Mouse (Mus musculus) CH12.LX (cell line): ENCODE measurements at regions not wholly inside any gene's neighbourhood (a gene's known extent, or its start where the extent isn't known, plus 50 kb on each side); places are given as distances from the start of the nearest gene placed in this dataset.

Experiments used
- DNase-seq: peaks from one replicate; pipeline ENCODE4 v3.0.0-alpha.2; 2013; ENCODE audit errors: extremely low read depth
- H3K27ac ChIP-seq: 2 replicates; pipeline ENCODE4 v1.5.1; 2012; ENCODE audit warnings: low read depth, mild to moderate bottlenecking, control low read depth, moderate library complexity; ENCODE audit not compliant: insufficient read depth
- H3K27me3 ChIP-seq: replicated peaks from 2 replicates; pipeline ENCODE3; 2012; ENCODE audit warnings: inconsistent platforms
- H3K36me3 ChIP-seq, 2 experiments: replicated peaks in 1 of 2; 2 replicates each; pipeline versions ENCODE3 to v1.6.1; 2012; ENCODE audit warnings: inconsistent platforms in 1 of 2, low read length in 1 of 2, mild to moderate bottlenecking in 1 of 2, mixed read lengths in 1 of 2, moderate library complexity in 1 of 2; ENCODE audit not compliant: control insufficient read depth in 1 of 2, insufficient read depth in 1 of 2
- H3K4me1 ChIP-seq, 2 experiments: 2 replicates each; pipeline ENCODE4 v1.6.1; 2012; ENCODE audit warnings: inconsistent platforms in 1 of 2, moderate library complexity in 1 of 2; ENCODE audit not compliant: insufficient read depth in 2 of 2, control insufficient read depth in 1 of 2
- H3K4me2 ChIP-seq: 2 replicates; pipeline ENCODE4 v1.6.1; 2012; ENCODE audit warnings: low read depth, mild to moderate bottlenecking, control low read depth; ENCODE audit not compliant: poor library complexity, insufficient read depth, severe bottlenecking
- H3K4me3 ChIP-seq, 3 experiments: fragments of 150-350 bp in 1 of 3; sonication (generic) in 1 of 3; replicated peaks in 1 of 3; 2 replicates each; pipeline versions ENCODE3 to v1.5.1; 2011 to 2012; ENCODE audit warnings: low read depth in 2 of 3, low read length in 2 of 3, mild to moderate bottlenecking in 2 of 3, moderate library complexity in 2 of 3, control low read depth in 1 of 3, improper control_type of control experiment in 1 of 3, inconsistent platforms in 1 of 3, mixed read lengths in 1 of 3; ENCODE audit not compliant: poor library complexity in 1 of 3
- H3K79me2 ChIP-seq: replicated peaks from 2 replicates; pipeline ENCODE4 v1.6.1; 2012; ENCODE audit warnings: mild to moderate bottlenecking, moderate library complexity; ENCODE audit not compliant: control insufficient read depth, poor library complexity, insufficient read depth, severe bottlenecking; ENCODE audit errors: extremely low read depth
- H3K9ac ChIP-seq: 2 replicates; pipeline ENCODE4 v1.6.1; 2012; ENCODE audit warnings: low read depth, mild to moderate bottlenecking, control low read depth, moderate library complexity; ENCODE audit not compliant: insufficient read depth
- H3K9me3 ChIP-seq: replicated peaks from 2 replicates; pipeline ENCODE3; 2012; ENCODE audit warnings: low read length, inconsistent platforms, mixed read lengths
- BHLHE40 ChIP-seq: IDR thresholded peaks from 2 replicates; pipeline ENCODE4 v1.6.1; 2011; ENCODE audit warnings: mild to moderate bottlenecking, low read depth, low read length, improper control_type of control experiment
- CHD1 ChIP-seq: IDR thresholded peaks from 2 replicates; pipeline ENCODE4 v1.6.1; 2012; ENCODE audit warnings: low read depth, low read length, improper control_type of control experiment, inconsistent platforms
- CTCF ChIP-seq, 2 experiments: IDR thresholded peaks in 1 of 2; conservative IDR thresholded peaks in 1 of 2; 2 replicates each; pipeline ENCODE4 v1.5.1; 2011 to 2012; ENCODE audit warnings: low read depth in 2 of 2, low read length in 2 of 2, improper control_type of control experiment in 1 of 2, inconsistent platforms in 1 of 2, mild to moderate bottlenecking in 1 of 2, moderate library complexity in 1 of 2
- EP300 ChIP-seq: IDR thresholded peaks from 2 replicates; pipeline ENCODE4 v1.6.1; 2011; ENCODE audit warnings: low read length, improper control_type of control experiment
- ETS1 ChIP-seq: conservative IDR thresholded peaks from 2 replicates; pipeline ENCODE4 v1.6.1; 2012; ENCODE audit warnings: low read depth, mild to moderate bottlenecking, inconsistent platforms, low read length, improper control_type of control experiment, moderate library complexity
- IRF4 ChIP-seq: IDR thresholded peaks from 2 replicates; pipeline ENCODE4 v1.6.1; 2014; ENCODE audit warnings: low read depth, mild to moderate bottlenecking, inconsistent platforms, low read length, improper control_type of control experiment
- JUND ChIP-seq: conservative IDR thresholded peaks from 2 replicates; pipeline ENCODE4 v1.6.1; 2011; ENCODE audit warnings: low read depth, low read length, improper control_type of control experiment
- MAFK ChIP-seq: IDR thresholded peaks from 2 replicates; pipeline ENCODE4 v1.6.1; 2011; ENCODE audit warnings: low read length, improper control_type of control experiment; ENCODE audit not compliant: insufficient replicate concordance
- MAX ChIP-seq: IDR thresholded peaks from 2 replicates; pipeline ENCODE4 v1.6.1; 2011; ENCODE audit warnings: low read length, improper control_type of control experiment
- MXI1 ChIP-seq: IDR thresholded peaks from 2 replicates; pipeline ENCODE4 v1.6.1; 2011; ENCODE audit warnings: mild to moderate bottlenecking, low read depth, low read length, improper control_type of control experiment
- NELFE ChIP-seq: IDR thresholded peaks from 2 replicates; pipeline ENCODE4 v1.6.1; 2011; ENCODE audit warnings: low read depth, low read length, improper control_type of control experiment
- NRF1 ChIP-seq: IDR thresholded peaks from 2 replicates; pipeline ENCODE4 v1.6.1; 2014; ENCODE audit warnings: low read depth, mild to moderate bottlenecking, inconsistent platforms, low read length, improper control_type of control experiment, moderate library complexity
- TCF12 ChIP-seq: IDR thresholded peaks from 2 replicates; pipeline ENCODE4 v1.6.1; 2014; ENCODE audit warnings: low read depth, mild to moderate bottlenecking, inconsistent platforms, low read length, improper control_type of control experiment
- UBTF ChIP-seq: IDR thresholded peaks from 2 replicates; pipeline ENCODE4 v1.6.1; 2012; ENCODE audit warnings: low read depth, mild to moderate bottlenecking, inconsistent platforms, low read length, improper control_type of control experiment, moderate library complexity
- USF1 ChIP-seq: IDR thresholded peaks from 2 replicates; pipeline ENCODE4 v1.6.1; 2014; ENCODE audit warnings: low read depth, mild to moderate bottlenecking, inconsistent platforms, low read length, improper control_type of control experiment
- USF2 ChIP-seq: conservative IDR thresholded peaks from 2 replicates; pipeline ENCODE4 v1.6.1; 2011; ENCODE audit warnings: low read depth, low read length, improper control_type of control experiment
- ZC3H11A ChIP-seq: IDR thresholded peaks from 2 replicates; pipeline ENCODE4 v1.6.1; 2012; ENCODE audit warnings: low read depth, mild to moderate bottlenecking, inconsistent platforms, low read length, improper control_type of control experiment
- ZNF384 ChIP-seq: IDR thresholded peaks from 2 replicates; pipeline ENCODE4 v1.6.1; 2012; ENCODE audit warnings: low read depth, low read length, improper control_type of control experiment, inconsistent platforms
- dilution Hi-C: fragments of 300-500 bp; cut with MboI; formaldehyde crosslinking; loops from 2 replicates; pipeline ENCODE4 v1.14.3; 2020; ENCODE audit warnings: low sequenced_read_pairs; ENCODE audit not compliant: extremely low pct_unique_long_range_greater_than_20kb, extremely low pct_ligation_motif_present
- in situ Hi-C: fragments of 300-500 bp; cut with MboI; formaldehyde crosslinking; loops from 3 replicates; pipeline ENCODE4 v1.14.3; 2019; ENCODE audit warnings: low sequenced_read_pairs, low pct_ligation_motif_present, low pct_unique_long_range_greater_than_20kb, mixed read lengths

- DNase-seq: no peak
- no peak overlapping the region for H3K9ac ChIP-seq
- no peaks in the 10 kb centered on the region for H3K9me3 ChIP-seq
- peaks cover 5 to 27% of the 10 kb centered on the region in 2 experiments; a peak in 3 of 4 replicates for H3K4me1 ChIP-seq
- no peak for TF ChIP-seq JUND
- no peaks in the 10 kb centered on the region for H3K27me3 ChIP-seq
- in situ Hi-C loops (loop anchor here (25.0 kb wide), 2 partner anchors 279 to 479 kb away; partner anchors contain the start of gene Rps13), dilution Hi-C loops (no loop called here)
- H3K4me3 ChIP-seq: no peak overlapping the region
- no peak overlapping the region for H3K4me2 ChIP-seq
- no peaks in the 10 kb centered on the region for H3K79me2 ChIP-seq
- H3K27ac ChIP-seq: no peak overlapping the region
- no peaks in the 10 kb centered on the region for H3K36me3 ChIP-seq
Measured at GRCm38 (mm10) chr7:116615984-116616383, 111.8 kb downstream of the Nucb2 start.

- Histone ChIP-seq H3K9ac (no peak overlapping the region), H3K4me1 (peaks cover 5 to 38% of the 10 kb centered on the region in 2 experiments; a peak in 3 of 4 replicates), H3K4me2 (no peak overlapping the region), H3K36me3 (no peaks in the 10 kb centered on the region), H3K27me3 (no peaks in the 10 kb centered on the region), H3K4me3 (no peak overlapping the region), H3K27ac (no peak overlapping the region), H3K79me2 (no peaks in the 10 kb centered on the region), H3K9me3 (no peaks in the 10 kb centered on the region)
- DNase-seq: no peak
- dilution Hi-C loops: no loop called here
- TF ChIP-seq USF2 (no peak), NELFE (no peak), CTCF (conservative IDR thresholded peaks at IDR 0.05 in 1 of 2, IDR thresholded peaks at IDR 0.05 in 1 of 2; ENCODE audit: low read depth in 2 of 2, low read length in 2 of 2) (no peak), ZNF384 (no peak), ZC3H11A (no peak), BHLHE40 (no peak), CHD1 (no peak), NRF1 (no peak), UBTF (no peak), USF1 (no peak), MXI1 (no peak)
- in situ Hi-C loops: loop anchor here (25.0 kb wide), 2 partner anchors 282 to 482 kb away; partner anchors contain the start of gene Rps13
Measured at GRCm38 (mm10) chr7:116619636-116620035, 115.5 kb downstream of the Nucb2 start.

DNA sequence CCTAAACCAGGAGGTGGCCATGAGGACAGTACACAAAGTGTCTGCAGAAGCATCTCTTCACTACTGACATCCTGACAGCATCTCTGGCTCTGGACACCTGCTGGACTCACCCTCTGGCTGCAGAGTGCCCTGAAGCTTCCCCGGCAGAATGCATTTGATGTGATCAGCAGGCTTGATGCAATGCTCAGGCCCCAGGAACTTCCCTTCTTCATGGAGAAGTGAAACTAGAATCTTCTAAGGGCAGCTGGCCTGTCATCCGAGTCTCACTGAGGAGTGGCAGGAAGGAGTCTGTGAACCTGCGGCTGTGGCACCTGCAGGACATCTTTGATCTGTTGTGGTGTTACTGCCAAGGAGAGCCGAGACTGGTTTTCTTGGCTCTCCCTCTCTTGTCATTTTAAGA, 116.2 kb downstream of the Nucb2 start:
- H3K4me3 ChIP-seq: no peak overlapping the region
- dilution Hi-C loops: no loop called here
- peak; percentile 76 for DNase-seq

More for the DNA sequence above, 116.2 kb downstream of the Nucb2 start:
- H3K27ac ChIP-seq: no peak overlapping the region
- TF ChIP-seq CHD1 (no peak), EP300 (peak; percentile 84), MAFK (no peak), ETS1 (peak; percentile 53), MXI1 (no peak), MAX (no peak), BHLHE40 (peak; percentile 60), USF2 (no peak), IRF4 (peak; percentile 81), TCF12 (peak; percentile 53; the same call in 1 of the 2 replicates)
- no peaks in the 10 kb centered on the region for H3K36me3 ChIP-seq
- H3K9ac ChIP-seq: no peak overlapping the region
- no peak overlapping the region for H3K4me2 ChIP-seq
- peaks cover 5 to 45% of the 10 kb centered on the region in 2 experiments; a peak in 3 of 4 replicates for H3K4me1 ChIP-seq
- in situ Hi-C loops: loop anchor here (25.0 kb wide), 2 partner anchors 283 to 483 kb away; partner anchors contain the start of gene Rps13
- H3K79me2 ChIP-seq: no peaks in the 10 kb centered on the region
- H3K9me3 ChIP-seq: no peaks in the 10 kb centered on the region
- no peaks in the 10 kb centered on the region for H3K27me3 ChIP-seq
